Mouse (Mus musculus) urinary bladder, adult 18-20 months (tissue): ENCODE measurements around the gene Olfr355.

Source experiments
- DNase-seq, 2 experiments: peaks; one replicate each; pipeline ENCODE4 v3.0.0; 2022; ENCODE audit warnings: low spot score in 2 of 2, mixed read lengths in 2 of 2

Olfr355 gene

DNA sequence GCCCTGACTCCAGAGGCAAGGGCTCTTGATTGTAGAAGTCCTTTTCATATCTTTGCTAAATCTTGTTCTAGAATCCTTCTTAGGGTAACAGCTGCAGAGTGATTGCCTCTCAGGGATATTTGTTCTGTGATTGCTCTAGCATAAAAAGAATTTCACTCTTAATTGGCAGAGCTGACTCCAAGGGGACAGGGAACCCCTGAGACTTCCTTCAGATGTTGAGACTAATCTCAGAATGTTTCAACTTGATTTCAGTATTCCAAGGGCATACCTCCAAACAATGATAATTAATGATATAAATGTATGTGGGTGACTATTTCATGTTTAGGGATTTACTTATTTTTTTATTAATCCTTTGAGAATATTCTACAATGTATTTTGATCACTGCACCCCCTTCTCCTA is at the start of gene Olfr355:
Gene Olfr355 (minus strand): TSS at position 101 of the 400 bp plus-strand sequence.
- DNase-seq, result no peak

DNA sequence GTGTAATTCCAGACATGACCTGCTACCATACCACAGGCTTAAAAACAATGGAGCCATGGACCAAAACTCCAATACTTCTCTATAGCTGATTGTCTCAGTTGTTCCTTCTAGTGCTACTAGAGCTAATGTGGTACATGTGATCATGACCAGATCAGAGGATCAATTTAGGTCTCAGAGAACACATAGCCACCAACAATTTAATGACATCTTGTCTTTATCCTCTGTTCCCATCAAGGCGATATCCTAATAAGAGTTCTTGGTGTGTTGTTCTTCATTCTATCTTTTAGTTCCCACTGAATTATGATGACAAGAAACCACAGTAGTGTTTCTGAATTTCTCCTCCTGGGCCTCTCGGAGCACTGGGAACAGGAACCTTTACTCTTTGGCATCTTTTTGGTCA is 8.1 kb upstream of the Olfr355 start, which contains the start of gene Olfr356:
Gene Olfr356 (plus strand): TSS at position 301 of the 400 bp plus-strand sequence.
- no peak for DNase-seq

DNA sequence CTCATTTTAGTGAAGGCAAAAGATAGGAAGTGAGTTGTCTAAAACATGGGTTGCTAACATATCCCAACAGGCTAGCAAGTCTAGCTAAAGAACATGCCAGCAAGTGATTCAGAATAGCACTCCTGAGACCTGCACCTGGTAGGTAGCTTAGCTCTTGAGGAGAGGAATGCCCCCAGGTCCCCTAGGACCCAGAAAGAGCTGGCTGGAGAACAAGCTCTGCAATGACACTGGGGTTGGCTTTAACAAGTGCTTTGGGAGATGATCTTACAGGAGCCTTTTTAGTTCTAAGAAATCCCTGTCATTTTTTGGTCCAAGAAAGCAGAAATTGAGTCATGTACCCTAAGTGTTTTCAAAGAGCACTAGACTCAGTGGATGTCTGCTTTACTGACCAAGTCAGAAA is 23.3 kb downstream of the Olfr355 start, which contains the start of gene Olfr354:
Gene Olfr354 (plus strand): TSS at position 301 of the 400 bp plus-strand sequence.
- DNase-seq, result no peak

DNA sequence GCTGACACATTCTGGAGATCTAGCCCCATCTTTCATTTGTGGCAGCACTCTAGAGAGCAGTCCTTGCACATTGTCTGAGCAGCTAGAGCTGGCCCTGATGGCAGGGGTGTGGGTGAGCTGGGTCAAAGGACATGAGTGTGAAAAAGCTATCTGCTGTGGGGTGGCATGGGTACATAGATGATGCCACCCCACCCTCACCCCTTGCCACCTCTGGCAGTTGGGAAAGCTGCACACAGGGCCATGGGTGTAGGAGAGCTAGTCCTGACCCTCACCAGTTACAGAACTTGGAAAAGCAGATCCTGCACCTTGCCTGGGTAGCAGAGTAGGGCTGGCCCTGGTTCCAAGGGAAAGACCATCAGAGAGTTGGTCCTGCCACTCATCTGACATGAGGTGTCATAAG is 31.6 kb downstream of the Olfr355 start:
- DNase-seq, result no peak

DNA sequence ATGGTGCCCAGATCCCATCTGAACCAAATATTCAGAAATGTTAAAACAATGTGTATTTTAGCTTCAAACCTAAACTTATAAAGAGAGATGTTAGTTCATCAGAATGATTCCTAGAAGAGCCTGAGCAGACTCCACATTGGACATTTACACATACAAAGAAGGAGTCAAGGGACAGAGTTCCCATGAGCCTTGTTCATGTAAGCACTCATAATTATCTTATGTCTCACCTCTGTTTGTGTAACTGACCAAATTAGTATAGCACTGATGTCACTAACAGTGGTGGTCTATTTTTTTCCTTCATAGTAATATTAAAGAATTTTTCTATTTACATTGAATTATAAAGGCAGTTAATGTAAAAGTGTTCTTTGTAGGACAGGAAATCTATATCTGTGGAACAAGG is 35.9 kb downstream of the Olfr355 start, which contains the start of gene Olfr353:
Gene Olfr353 (minus strand): TSS at position 101 of the 400 bp plus-strand sequence.
- no peak for DNase-seq
